Mouse (Mus musculus) midbrain, embryonic 15.5 days (tissue): Measurements from ENCODE around the gene Mrps10. TPM values are rescaled to one million over a fixed set of nuclear protein-coding genes. Genes with fewer than 3 reads are reported as not detected.
"Not testable (repeated sequence)": the region's sequence is repeated elsewhere in the genome, so short reads cannot be mapped to it uniquely, and the experiment has no call there.

Source experiments
- ATAC-seq: fragments of 200-750 bp; cut with Nextera tagmentation; replicated peaks from 2 replicates; pipeline ENCODE4 v1.8.0; 2017; ENCODE audit warnings: moderate TSS enrichment
- H3K27ac ChIP-seq: fragments of 300-500 bp; sonication (generic); 2 replicates; pipeline ENCODE4 v1.5.1; 2015; ENCODE audit warnings: mild to moderate bottlenecking, inconsistent platforms
- H3K27me3 ChIP-seq: fragments of 300-500 bp; sonication (generic); replicated peaks from 2 replicates; pipeline ENCODE4 v1.6.1; 2015; ENCODE audit warnings: inconsistent platforms
- H3K36me3 ChIP-seq: fragments of 300-500 bp; sonication (generic); replicated peaks from 2 replicates; pipeline ENCODE4 v1.6.1; 2015; ENCODE audit warnings: inconsistent platforms
- H3K4me1 ChIP-seq: fragments of 300-500 bp; sonication (generic); 2 replicates; pipeline ENCODE4 v1.6.1; 2015; ENCODE audit warnings: inconsistent platforms
- H3K4me2 ChIP-seq: fragments of 300-500 bp; sonication (generic); 2 replicates; pipeline ENCODE4 v1.6.1; 2015; ENCODE audit warnings: inconsistent platforms, mild to moderate bottlenecking, moderate library complexity
- H3K4me3 ChIP-seq: fragments of 300-500 bp; sonication (generic); 2 replicates; pipeline ENCODE4 v1.5.1; 2015; ENCODE audit warnings: mild to moderate bottlenecking, inconsistent platforms
- H3K9ac ChIP-seq: fragments of 300-500 bp; sonication (generic); 2 replicates; pipeline ENCODE4 v1.6.1; 2015; ENCODE audit warnings: mild to moderate bottlenecking, inconsistent platforms
- H3K9me3 ChIP-seq: fragments of 300-500 bp; sonication (generic); 2 replicates; pipeline ENCODE4 v1.6.1; 2016; ENCODE audit warnings: inconsistent platforms
- WGBS: fragments of 180-500 bp; shearing (Covaris S2); methylation state at CpG from one replicate; pipeline ENCODE4 v1.1.7; 2015; ENCODE audit warnings: mixed read lengths; 5-methylcytosine and 5-hydroxymethylcytosine counted together
- polyA plus RNA-seq: library from polyadenylated mRNA; unstranded; fragments of >200 nt; fragmentation: Nextera tagmentation; extraction: Ambion mirVana; gene quantifications from 2 replicates; pipeline ENCODE4 v1.2.1, GENCODE M21; 2015

The Mrps10 gene
- polyA plus RNA-seq, 1 experiment from 2014 or later, result 73.2 TPM

DNA sequence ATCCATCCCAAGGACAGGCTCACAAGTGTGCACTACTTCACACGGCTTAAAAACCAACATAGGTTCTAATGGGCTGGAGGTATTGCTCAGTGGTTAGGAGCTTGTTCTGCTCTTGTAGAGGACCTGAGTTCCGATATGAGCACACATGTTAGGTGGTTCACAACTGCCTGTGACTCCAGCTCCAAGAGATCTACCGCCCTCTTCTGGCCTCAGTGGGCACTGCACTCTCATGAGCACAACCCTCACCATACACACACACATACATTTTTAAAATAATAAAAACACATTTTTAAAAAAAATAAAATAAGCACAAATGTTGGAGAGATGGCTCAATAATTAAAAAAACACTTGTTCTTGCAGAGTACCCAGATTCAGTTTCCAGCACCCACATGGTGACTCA is 15.4 kb downstream of the Mrps10 start:
- H3K4me2 ChIP-seq, result no peak overlapping the region
- H3K4me1 ChIP-seq, result peaks cover 4% of the 10 kb centered on the region; the same call in 1 of the 2 replicates
- no peak overlapping the region for H3K4me3 ChIP-seq
- no peak overlapping the region for H3K9ac ChIP-seq
- peaks cover 8% of the 10 kb centered on the region; the same call in 1 of the 2 replicates for H3K36me3 ChIP-seq
- no peak for ATAC-seq
- no peaks in the 10 kb centered on the region for H3K9me3 ChIP-seq
- 97% methylated on average over 3 of the region's 3 CpGs for WGBS
- H3K27me3 ChIP-seq, result no peaks in the 10 kb centered on the region
- H3K27ac ChIP-seq, result no peak overlapping the region

- H3K4me3 ChIP-seq, result no peak within 1 kb of the TSS
- H3K27ac ChIP-seq, result no peak within 1 kb of the TSS
- no peak within 1 kb of the TSS for H3K9ac ChIP-seq
- H3K4me2 ChIP-seq, result no peak within 1 kb of the TSS
- no peaks in the 10 kb centered on the region for H3K36me3 ChIP-seq
- no peak for ATAC-seq
- no peaks in the 10 kb centered on the region for H3K27me3 ChIP-seq
- WGBS, result 18% methylated on average over 10 of the region's 10 CpGs
- no peaks in the 10 kb centered on the region for H3K9me3 ChIP-seq
- H3K4me1 ChIP-seq, result peaks cover 4% of the 10 kb centered on the region; the same call in 1 of the 2 replicates
Measured at GRCm38 (mm10) chr17:47385145-47385544, 16.5 kb downstream of the Mrps10 start, which contains the start of gene Guca1b. Gene Guca1b, plus strand, starts transcription at chr17:47385393.

GRCm38 (mm10) chr17:47386649-47387048 is 18.0 kb downstream of the Mrps10 start:
- H3K36me3 ChIP-seq, result no peaks in the 10 kb centered on the region
- H3K4me1 ChIP-seq, result peaks cover 4% of the 10 kb centered on the region; the same call in 1 of the 2 replicates
- no peak overlapping the region for H3K4me2 ChIP-seq
- ATAC-seq, result no peak
- H3K9me3 ChIP-seq, result no peaks in the 10 kb centered on the region
- no peak overlapping the region for H3K9ac ChIP-seq
- 63% methylated on average over 4 of the region's 4 CpGs for WGBS
- no peak overlapping the region for H3K4me3 ChIP-seq
- no peak overlapping the region for H3K27ac ChIP-seq
- no peaks in the 10 kb centered on the region for H3K27me3 ChIP-seq

DNA sequence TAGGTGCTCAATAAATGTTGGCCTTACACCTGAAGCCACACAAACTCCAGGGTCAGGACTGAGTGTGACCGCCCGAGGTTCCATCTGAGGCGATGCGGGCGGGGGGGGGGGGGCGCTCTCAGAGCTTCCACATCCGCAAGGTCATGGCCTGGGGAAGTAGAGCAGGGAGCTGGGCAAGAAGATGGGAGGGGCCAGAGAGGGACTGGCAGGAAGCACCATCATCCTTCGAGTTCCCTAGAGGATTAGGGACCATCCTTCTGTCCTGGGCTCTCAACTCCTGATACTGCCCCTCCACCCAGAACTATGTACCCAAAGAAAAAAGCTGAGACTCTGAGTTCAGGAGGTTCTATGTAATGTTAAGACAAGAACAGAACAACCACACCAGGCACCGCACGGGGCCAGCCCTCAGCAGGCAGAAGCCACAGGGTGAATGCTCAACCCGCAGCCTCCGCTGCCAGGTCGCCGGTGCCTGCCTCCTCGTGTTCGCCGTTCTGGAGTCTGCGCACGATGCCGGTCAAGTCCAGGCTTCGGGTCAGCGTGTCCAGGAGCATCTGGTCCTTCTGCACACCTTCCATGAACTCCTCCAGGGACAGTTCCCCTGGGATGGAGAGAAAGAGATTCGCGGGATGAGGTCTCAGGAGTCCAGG is 25.7 kb downstream of the Mrps10 start:
- H3K27ac ChIP-seq, result no peak overlapping the region
- peak overlapping the region; percentile 38 for H3K4me2 ChIP-seq
- H3K27me3 ChIP-seq, result peaks cover 24% of the 10 kb centered on the region
- H3K36me3 ChIP-seq, result no peaks in the 10 kb centered on the region
- peaks cover 14% of the 10 kb centered on the region for H3K4me1 ChIP-seq
- H3K9me3 ChIP-seq, result no peaks in the 10 kb centered on the region
- 17% methylated on average over 24 of the region's 24 CpGs for WGBS
- 0 out of 2 replicates have a peak overlapping the region, but pooled peaks have one; percentile 8 for H3K4me3 ChIP-seq
- no peak for ATAC-seq
- H3K9ac ChIP-seq, result no peak overlapping the region

DNA sequence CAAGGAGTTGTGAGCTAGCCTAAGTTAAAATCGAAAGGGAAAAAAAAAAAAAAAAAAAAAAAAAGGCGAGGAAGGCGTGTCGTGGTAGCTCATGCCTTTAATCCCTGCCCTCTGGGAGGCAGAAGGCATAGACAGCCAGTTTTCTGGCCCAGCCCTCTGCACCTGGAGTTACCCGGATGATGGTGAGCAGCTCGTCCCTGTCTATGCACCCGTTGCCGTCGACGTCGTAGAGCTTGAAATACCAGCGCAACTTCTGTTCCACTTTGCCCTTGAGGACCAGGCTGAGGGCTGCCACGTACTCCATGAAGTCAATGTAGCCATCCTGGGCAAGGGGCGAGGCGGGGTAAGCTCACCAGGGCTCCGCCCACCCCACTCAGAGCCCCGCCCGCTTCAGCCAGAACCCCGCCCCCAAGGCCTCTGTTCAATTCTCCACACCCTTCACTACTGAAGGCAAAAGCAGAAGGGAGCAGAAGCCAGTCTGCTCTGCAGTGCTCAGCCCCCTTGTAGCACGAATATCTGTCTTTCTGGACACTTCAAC is 26.8 kb downstream of the Mrps10 start:
- peaks cover 14% of the 10 kb centered on the region for H3K4me1 ChIP-seq
- H3K27me3 ChIP-seq, result peaks cover 30% of the 10 kb centered on the region
- H3K27ac ChIP-seq, result no peak overlapping the region
- H3K9ac ChIP-seq, result no peak overlapping the region
- no peaks in the 10 kb centered on the region for H3K36me3 ChIP-seq
- ATAC-seq, result peak; percentile 48
- no peaks in the 10 kb centered on the region for H3K9me3 ChIP-seq
- peak overlapping the region; percentile 8; the same call in 1 of the 2 replicates for H3K4me3 ChIP-seq
- WGBS, result 2% methylated on average over 19 of the region's 20 CpGs
- H3K4me2 ChIP-seq, result peak overlapping the region; percentile 38

DNA sequence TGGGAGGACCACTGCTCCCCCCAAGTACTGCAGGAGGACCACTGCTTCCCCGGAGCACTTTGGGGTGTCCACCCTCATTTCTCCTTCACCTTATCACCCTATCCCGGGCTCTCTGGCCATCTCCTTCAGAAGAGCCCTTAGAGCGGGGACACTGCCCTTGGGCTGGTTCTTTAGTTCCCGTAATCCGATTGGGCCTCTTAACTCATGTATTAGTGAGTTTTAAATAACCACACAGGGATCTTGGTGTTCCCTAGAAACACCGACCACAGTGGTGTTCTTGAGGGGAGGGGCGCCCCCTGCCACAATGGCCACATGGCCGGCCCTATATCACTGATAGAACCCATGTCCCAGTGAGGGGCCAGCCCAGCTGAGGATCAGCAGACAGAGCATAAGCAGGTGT is 30.4 kb downstream of the Mrps10 start:
- WGBS, result 79% methylated on average over 8 of the region's 8 CpGs
- ATAC-seq, result no peak

GRCm38 (mm10) chr17:47400451-47400850 is 31.8 kb downstream of the Mrps10 start, which contains the start of gene Guca1a:
Gene Guca1a, minus strand, starts transcription at chr17:47400584.
- Histone ChIP-seq H3K4me1 (peaks cover 1% of the 10 kb centered on the region; the same call in 1 of the 2 replicates), H3K9ac (no peak within 1 kb of the TSS), H3K9me3 (no peaks in the 10 kb centered on the region), H3K36me3 (no peaks in the 10 kb centered on the region), H3K4me2 (no peak within 1 kb of the TSS), H3K27ac (no peak within 1 kb of the TSS), H3K27me3 (peaks cover 17% of the 10 kb centered on the region), H3K4me3 (no peak within 1 kb of the TSS)
- ATAC-seq, result no peak
- 11% methylated on average over 10 of the region's 10 CpGs for WGBS

More for the DNA sequence above, 30.4 kb downstream of the Mrps10 start:
- Histone ChIP-seq H3K4me3 (no peak overlapping the region), H3K27ac (no peak overlapping the region), H3K4me1 (peaks cover 14% of the 10 kb centered on the region), H3K36me3 (no peaks in the 10 kb centered on the region), H3K4me2 (no peak overlapping the region), H3K27me3 (peaks cover 31% of the 10 kb centered on the region), H3K9ac (no peak overlapping the region), H3K9me3 (no peaks in the 10 kb centered on the region)

- peaks cover 7% of the 10 kb centered on the region; the same call in 1 of the 2 replicates for H3K4me1 ChIP-seq
- H3K36me3 ChIP-seq, result no peaks in the 10 kb centered on the region
- no peak for ATAC-seq
- H3K4me2 ChIP-seq, result no peak overlapping the region
- H3K27ac ChIP-seq, result no peak overlapping the region
- no peaks in the 10 kb centered on the region for H3K9me3 ChIP-seq
- 71% methylated on average over 10 of the region's 10 CpGs for WGBS
- H3K4me3 ChIP-seq, result no peak overlapping the region
- H3K9ac ChIP-seq, result no peak overlapping the region
- peaks cover 26% of the 10 kb centered on the region for H3K27me3 ChIP-seq
Measured at GRCm38 (mm10) chr17:47407717-47408557, 39.2 kb downstream of the Mrps10 start.

GRCm38 (mm10) chr17:47408558-47408898 is 39.8 kb downstream of the Mrps10 start:
- WGBS, result 20% methylated on average over 8 of the region's 8 CpGs
- no peaks in the 10 kb centered on the region for H3K36me3 ChIP-seq
- no peak overlapping the region for H3K4me2 ChIP-seq
- H3K4me1 ChIP-seq, result peaks cover 7% of the 10 kb centered on the region; the same call in 1 of the 2 replicates
- peaks cover 26% of the 10 kb centered on the region for H3K27me3 ChIP-seq
- ATAC-seq, result no peak; the same call in 1 of the 2 replicates
- no peak overlapping the region for H3K9ac ChIP-seq
- no peak overlapping the region for H3K27ac ChIP-seq
- H3K9me3 ChIP-seq, result no peaks in the 10 kb centered on the region
- no peak overlapping the region for H3K4me3 ChIP-seq

- WGBS, result 2% methylated on average over 74 of the region's 74 CpGs
- H3K4me1 ChIP-seq, H3K27ac ChIP-seq, H3K9me3 ChIP-seq, H3K36me3 ChIP-seq: not testable (repeated sequence)
- H3K4me2 ChIP-seq, result peak overlapping the region; percentile 68
- peak overlapping the region; percentile 38 for H3K9ac ChIP-seq
- ATAC-seq, result peak; percentile 77
- peak overlapping the region; percentile 38 for H3K4me3 ChIP-seq
- H3K27me3 ChIP-seq, result peaks cover 26% of the 10 kb centered on the region
Measured at GRCm38 (mm10) chr17:47409897-47410861, 41.5 kb downstream of the Mrps10 start.

DNA sequence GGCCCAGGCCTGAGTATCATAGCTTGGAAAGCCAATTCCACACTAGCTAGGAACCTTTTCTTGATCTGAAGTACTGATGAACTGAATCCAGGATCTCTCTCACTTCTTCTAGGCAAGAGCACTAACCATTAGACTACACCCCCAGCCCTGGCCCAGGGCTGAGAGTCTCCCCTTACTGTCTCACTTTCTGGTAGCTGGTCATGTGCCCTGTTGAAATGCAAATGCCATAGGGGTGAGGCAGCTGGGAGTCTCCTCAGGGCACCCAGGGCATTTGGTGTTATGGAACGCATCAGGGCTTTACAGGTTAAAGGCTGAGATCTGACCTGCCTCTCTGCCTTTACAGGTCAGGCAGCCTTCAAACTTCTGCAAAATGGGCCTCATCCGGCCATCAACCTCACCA is 51.5 kb downstream of the Mrps10 start:
- Histone ChIP-seq H3K36me3 (no peaks in the 10 kb centered on the region), H3K4me2 (no peak overlapping the region), H3K27me3 (no peaks in the 10 kb centered on the region), H3K27ac (no peak overlapping the region), H3K9me3 (no peaks in the 10 kb centered on the region), H3K9ac (no peak overlapping the region), H3K4me3 (no peak overlapping the region), H3K4me1 (no peaks in the 10 kb centered on the region)
- 72% methylated on average over 2 of the region's 2 CpGs for WGBS
- ATAC-seq, result no peak
